Mouse (Mus musculus): Measurements from ENCODE around the gene Tomt. TPM values are rescaled to one million over a fixed set of nuclear protein-coding genes. Genes with fewer than 3 reads are reported as not detected.

Tomt gene
- not detected for polyA plus RNA-seq (2017; shearing (Covaris generic))

GRCm38 (mm10) chr7:101906287-101906681 is at the start of gene Tomt:
Gene Tomt (minus strand): TSS chr7:101906359.

GRCm38 (mm10) chr7:101933751-101934240 is 27.6 kb upstream of the Tomt start, which contains the start of the genes Lrrc51 and Numa1:
Gene Lrrc51 (minus strand): TSS chr7:101933895.
Gene Numa1 (plus strand): TSS chr7:101934111.

GRCm38 (mm10) chr7:101905561-101906286 is 435 bp downstream of the Tomt start, which contains the start of gene Lamtor1:
Gene Lamtor1 (plus strand): TSS chr7:101905904.

GRCm38 (mm10) chr7:101870629-101871028 is 35.5 kb downstream of the Tomt start, which contains the start of gene Folr1:
Gene Folr1 (minus strand): TSS chr7:101870788.

GRCm38 (mm10) chr7:101863415-101863814 is 42.7 kb downstream of the Tomt start, which contains the start of gene Anapc15:
Gene Anapc15 (plus strand): TSS chr7:101863715.

GRCm38 (mm10) chr7:101857094-101857493 is 49.1 kb downstream of the Tomt start, which contains the start of gene Folr2:
Gene Folr2 (minus strand): TSS chr7:101857194.

Other genes with a start within 250 kb of the Tomt start
- gene Clpb, start 242.7 kb downstream of the Tomt start, polyA plus RNA-seq (2017; shearing (Covaris generic)): 30.2 TPM
- gene Phox2a, start 88.0 kb downstream of the Tomt start, polyA plus RNA-seq (2017; shearing (Covaris generic)): not detected
- 8.5 TPM for gene Inppl1, start 68.1 kb downstream of the Tomt start, polyA plus RNA-seq (2017; shearing (Covaris generic))
- not detected for gene Folr2, start 49.2 kb downstream of the Tomt start, polyA plus RNA-seq (2017; shearing (Covaris generic))
- 24.8 TPM for gene Anapc15, start 42.6 kb downstream of the Tomt start, polyA plus RNA-seq (2017; shearing (Covaris generic))
- not detected for gene Folr1, start 35.6 kb downstream of the Tomt start, polyA plus RNA-seq (2017; shearing (Covaris generic))
- gene Lamtor1, start 455 bp downstream of the Tomt start, polyA plus RNA-seq (2017; shearing (Covaris generic)): 74.6 TPM
- 3.7 TPM for gene Lrrc51, start 27.5 kb upstream of the Tomt start, polyA plus RNA-seq (2017; shearing (Covaris generic))
- gene Numa1, start 27.8 kb upstream of the Tomt start, polyA plus RNA-seq (2017; shearing (Covaris generic)): 131 TPM
- gene Il18bp, start 112.3 kb upstream of the Tomt start, polyA plus RNA-seq (2017; shearing (Covaris generic)): 4.4 TPM
- 18.6 TPM for gene Rnf121, start 159.1 kb upstream of the Tomt start, polyA plus RNA-seq (2017; shearing (Covaris generic))
- gene Xndc1, start 159.2 kb upstream of the Tomt start, polyA plus RNA-seq (2017; shearing (Covaris generic)): 24.6 TPM
- gene Xntrpc, start 159.4 kb upstream of the Tomt start, polyA plus RNA-seq (2017; shearing (Covaris generic)): 0.27 TPM
- gene Trpc2, start 176.8 kb upstream of the Tomt start, polyA plus RNA-seq (2017; shearing (Covaris generic)): 0.20 TPM
- 0.32 TPM for gene Art1, start 195.4 kb upstream of the Tomt start, polyA plus RNA-seq (2017; shearing (Covaris generic))
- gene Art5, start 203.1 kb upstream of the Tomt start, polyA plus RNA-seq (2017; shearing (Covaris generic)): 1.0 TPM
- gene Chrna10, start 210.5 kb upstream of the Tomt start, polyA plus RNA-seq (2017; shearing (Covaris generic)): not detected